Mouse (Mus musculus) Patski (cell line): ENCODE results near the gene Tcl1. TPM values are rescaled to one million over a fixed set of nuclear protein-coding genes. Genes with fewer than 3 reads are reported as not detected.
A peak's percentile ranks its signal among the peaks of the same experiment; 100 is the strongest.
"Not testable (repeated sequence)": the region's sequence is repeated elsewhere in the genome, so short reads cannot be mapped to it uniquely, and the experiment has no call there.

Experiments
- ATAC-seq: fragments of 100-300 bp; one replicate; pipeline ENCODE4 v1.8.0; 2021
- CTCF ChIA-PET: fragments of 350-600 bp; sonication (Branson Sonifier 250); formaldehyde crosslinking; loops from one replicate; lab custom pipeline; 2022; ENCODE audit warnings: inconsistent platforms; lab: Charles Lee
- POLR2A ChIA-PET: fragments of 350-600 bp; sonication (Branson Sonifier 250); formaldehyde crosslinking; loops from one replicate; lab custom pipeline; 2022; ENCODE audit warnings: antibody characterized with exemption, inconsistent platforms; lab: Charles Lee
- DNase-seq: peaks from one replicate; pipeline ENCODE4 v3.0.0-alpha.2; 2011; ENCODE audit warnings: low read depth, low spot score
- H3K27me3 ChIP-seq: fragments of 371-371 bp; one replicate; pipeline ENCODE4 v1.5.1; 2021
- CTCF ChIP-seq: fragments of 100-300 bp; IDR thresholded peaks from one replicate; pipeline ENCODE4 v1.5.1; 2021
- in situ Hi-C: fragments of 300-500 bp; cut with MboI; formaldehyde crosslinking; loops from 3 replicates; pipeline ENCODE4 v1.11.1; 2018; ENCODE audit warnings: low pct_unique_long_range_greater_than_20kb, mixed read lengths
- polyA plus RNA-seq: library from polyadenylated mRNA; unstranded; gene quantifications from one replicate; pipeline ENCODE4 v1.2.3, GENCODE M21; 2021

Tcl1 gene
- polyA plus RNA-seq, 1 experiment from 2014 or later: not detected

DNA sequence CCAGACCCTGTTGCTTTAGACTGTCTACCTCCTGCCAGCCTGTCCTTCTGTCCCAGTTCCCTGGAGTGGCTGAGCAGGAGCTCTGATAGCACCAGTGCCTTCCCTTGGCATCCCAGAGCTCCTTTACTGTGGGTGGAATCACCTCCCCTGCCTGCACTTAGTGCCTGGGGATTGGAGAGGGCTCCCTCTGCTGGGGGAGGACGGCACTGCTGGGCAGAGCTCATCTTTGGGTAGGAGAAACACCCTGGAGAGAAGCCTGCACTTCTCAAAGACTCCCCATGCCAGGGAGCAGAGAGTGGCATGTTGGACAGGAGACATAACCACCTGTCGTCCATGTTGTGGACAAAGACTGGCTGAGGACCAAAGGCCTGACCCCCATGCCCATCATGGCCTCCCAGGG is 48.3 kb downstream of the Tcl1 start:
- in situ Hi-C loops, POLR2A ChIA-PET, CTCF ChIA-PET, DNase-seq: not testable (repeated sequence)
- H3K27me3 ChIP-seq: peaks cover 21% of the 10 kb centered on the region
- peak; percentile 46 for TF ChIP-seq CTCF
- ATAC-seq: peak; percentile 65

DNA sequence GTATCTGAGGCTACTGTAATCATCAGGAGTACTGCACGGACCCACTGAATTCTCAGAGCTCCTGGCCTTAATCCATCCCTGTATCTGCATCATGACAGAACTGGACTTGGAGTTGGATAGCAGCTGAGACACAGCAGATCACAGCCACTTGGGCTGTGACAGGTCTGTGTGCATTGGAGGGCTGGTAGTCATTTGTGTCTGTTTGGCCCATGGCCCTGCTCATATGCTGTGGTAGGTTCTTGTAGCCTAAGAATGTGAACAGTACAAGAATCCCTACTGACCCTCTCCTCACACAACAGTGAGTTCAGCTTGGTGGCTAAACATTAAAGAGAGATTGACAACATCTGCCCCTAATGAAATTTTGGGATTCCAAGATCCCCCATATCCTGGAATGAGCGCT is 49.2 kb downstream of the Tcl1 start:
- in situ Hi-C loops: no loop called here
- no peak for TF ChIP-seq CTCF
- ChIA-PET CTCF (no interaction called here), POLR2A (no interaction called here)
- peaks cover 21% of the 10 kb centered on the region for H3K27me3 ChIP-seq
- DNase-seq (no peak), ATAC-seq (no peak)

Other genes starting within 250 kb of the Tcl1 start
- 14.2 TPM for gene Syne3, start 213.0 kb downstream of the Tcl1 start, polyA plus RNA-seq
- gene Glrx5, start 190.1 kb downstream of the Tcl1 start, polyA plus RNA-seq: 88.8 TPM
- gene Tcl1b2, start 76.8 kb downstream of the Tcl1 start, polyA plus RNA-seq: not detected
- not detected for gene Tcl1b1, start 63.1 kb downstream of the Tcl1 start, polyA plus RNA-seq
- gene Tcl1b5, start 46.4 kb downstream of the Tcl1 start, polyA plus RNA-seq: not detected
- gene Tcl1b3, start 31.8 kb downstream of the Tcl1 start, polyA plus RNA-seq: not detected
- gene Tcl1b4, start 20.8 kb downstream of the Tcl1 start, polyA plus RNA-seq: not detected
- not detected for gene Tunar, start 111.1 kb upstream of the Tcl1 start, polyA plus RNA-seq
- gene D430019H16Rik, start 231.1 kb upstream of the Tcl1 start, polyA plus RNA-seq: 0.01 TPM